Mouse (Mus musculus): ENCODE results near the gene Trpt1. TPM values are rescaled to one million over a fixed set of nuclear protein-coding genes. Genes with fewer than 3 reads are reported as not detected.

Gene Trpt1
- polyA plus RNA-seq, 1 experiment = 19.3 TPM

- H3K4me3 ChIP-seq (ENCODE audit: insufficient read depth, low read depth, low read length) = no peak overlapping the region
- TF ChIP-seq POLR2A (IDR thresholded peaks at IDR 0.05; ENCODE audit: low read depth, low read length) (no peak), CTCF (conservative IDR thresholded peaks at IDR 0.05; ENCODE audit: insufficient read depth, insufficient read length, low read depth, low read length) (no peak)
- H3K4me1 ChIP-seq (ENCODE audit: control insufficient read depth, insufficient read depth, low read length) = no peaks in the 10 kb centered on the region; the same call in 1 of the 2 replicates
- DNase-seq = no peak
- no peak overlapping the region for H3K27ac ChIP-seq (ENCODE audit: insufficient read depth, low read depth, low read length)
- H3K27me3 ChIP-seq (replicated peaks; ENCODE audit: control insufficient read depth, insufficient read depth, low read length) = no peaks in the 10 kb centered on the region
- 81% methylated on average over 5 of the region's 5 CpGs for WGBS
- H3K36me3 ChIP-seq (ENCODE audit: control insufficient read depth, insufficient read depth, low read length) = peaks cover 8% of the 10 kb centered on the region
Measured at GRCm38 (mm10) chr19:7034006-7034405, 38.1 kb downstream of the Trpt1 start.

GRCm38 (mm10) chr19:7039088-7039720 is 43.3 kb downstream of the Trpt1 start:
- WGBS = under 1% methylated on average over 35 of the region's 35 CpGs
- Histone ChIP-seq H3K27ac (ENCODE audit: insufficient read depth, low read depth, low read length) (no peak overlapping the region), H3K4me1 (ENCODE audit: control insufficient read depth, insufficient read depth, low read length) (peaks cover 4% of the 10 kb centered on the region; the same call in 1 of the 2 replicates), H3K4me3 (ENCODE audit: insufficient read depth, low read depth, low read length) (peak overlapping the region; percentile 64), H3K36me3 (ENCODE audit: control insufficient read depth, insufficient read depth, low read length) (no peaks in the 10 kb centered on the region; the same call in 1 of the 2 replicates), H3K27me3 (replicated peaks; ENCODE audit: control insufficient read depth, insufficient read depth, low read length) (no peaks in the 10 kb centered on the region)
- peak; percentile 53 for DNase-seq
- TF ChIP-seq CTCF (conservative IDR thresholded peaks at IDR 0.05; ENCODE audit: insufficient read depth, insufficient read length, low read depth, low read length) (no peak), POLR2A (IDR thresholded peaks at IDR 0.05; ENCODE audit: low read depth, low read length) (no peak)

GRCm38 (mm10) chr19:7039841-7040636 is 44.1 kb downstream of the Trpt1 start, which contains the start of gene Stip1:
TSS of gene Stip1 (minus strand) at chr19:7039967.
- peak within 1 kb of the TSS; percentile 81 for H3K27ac ChIP-seq (ENCODE audit: insufficient read depth, low read depth, low read length)
- H3K4me3 ChIP-seq (ENCODE audit: insufficient read depth, low read depth, low read length) = peak within 1 kb of the TSS; percentile 64
- peak; percentile 100 for DNase-seq
- WGBS = under 1% methylated on average over 49 of the region's 49 CpGs
- H3K27me3 ChIP-seq (replicated peaks; ENCODE audit: control insufficient read depth, insufficient read depth, low read length) = no peaks in the 10 kb centered on the region
- peaks cover 4% of the 10 kb centered on the region; the same call in 1 of the 2 replicates for H3K4me1 ChIP-seq (ENCODE audit: control insufficient read depth, insufficient read depth, low read length)
- no peaks in the 10 kb centered on the region for H3K36me3 ChIP-seq (ENCODE audit: control insufficient read depth, insufficient read depth, low read length)
- TF ChIP-seq CTCF (conservative IDR thresholded peaks at IDR 0.05; ENCODE audit: insufficient read depth, insufficient read length, low read depth, low read length) (peak; percentile 25; the same call in 1 of the 2 replicates), POLR2A (IDR thresholded peaks at IDR 0.05; ENCODE audit: low read depth, low read length) (peak; percentile 90)

DNA sequence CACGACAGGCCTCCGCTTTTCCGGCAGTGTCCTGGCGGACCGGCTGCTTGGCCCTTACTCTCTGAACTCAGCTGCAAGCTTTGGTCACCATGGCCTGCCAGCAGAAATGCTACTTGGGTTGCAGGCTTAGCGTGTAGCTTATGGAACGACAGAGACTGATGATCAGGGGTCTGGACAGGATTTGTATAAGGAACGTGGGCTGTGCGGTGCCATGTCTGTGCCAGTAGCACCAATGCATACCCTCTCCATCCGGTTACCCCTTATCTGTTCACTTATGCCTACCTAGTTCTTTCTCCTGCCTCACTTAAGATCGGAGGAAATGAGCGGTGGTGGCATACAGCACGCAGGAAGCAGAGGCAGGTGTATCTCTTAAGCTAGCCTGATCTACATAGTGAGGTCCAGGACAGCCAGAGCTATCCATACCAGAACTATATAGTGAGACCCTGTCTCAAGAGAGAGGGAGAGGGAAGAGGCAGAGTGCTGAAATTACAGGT is 44.8 kb downstream of the Trpt1 start:
- Histone ChIP-seq H3K36me3 (ENCODE audit: control insufficient read depth, insufficient read depth, low read length) (no peaks in the 10 kb centered on the region), H3K4me3 (ENCODE audit: insufficient read depth, low read depth, low read length) (peak overlapping the region; percentile 55), H3K27ac (ENCODE audit: insufficient read depth, low read depth, low read length) (peak overlapping the region; percentile 81), H3K27me3 (replicated peaks; ENCODE audit: control insufficient read depth, insufficient read depth, low read length) (no peaks in the 10 kb centered on the region), H3K4me1 (ENCODE audit: control insufficient read depth, insufficient read depth, low read length) (peaks cover 4% of the 10 kb centered on the region; the same call in 1 of the 2 replicates)
- no peak for DNase-seq
- 21% methylated on average over 13 of the region's 13 CpGs for WGBS
- TF ChIP-seq POLR2A (IDR thresholded peaks at IDR 0.05; ENCODE audit: low read depth, low read length) (no peak), CTCF (conservative IDR thresholded peaks at IDR 0.05; ENCODE audit: insufficient read depth, insufficient read length, low read depth, low read length) (no peak)

- Histone ChIP-seq H3K36me3 (ENCODE audit: control insufficient read depth, insufficient read depth, low read length) (no peaks in the 10 kb centered on the region), H3K27me3 (replicated peaks; ENCODE audit: control insufficient read depth, insufficient read depth, low read length) (no peaks in the 10 kb centered on the region), H3K27ac (ENCODE audit: insufficient read depth, low read depth, low read length) (no peak overlapping the region), H3K4me1 (ENCODE audit: control insufficient read depth, insufficient read depth, low read length) (peaks cover 4% of the 10 kb centered on the region; the same call in 1 of the 2 replicates), H3K4me3 (ENCODE audit: insufficient read depth, low read depth, low read length) (no peak overlapping the region)
- TF ChIP-seq POLR2A (IDR thresholded peaks at IDR 0.05; ENCODE audit: low read depth, low read length) = no peak
- DNase-seq = no peak
- 82% methylated on average over 2 of the region's 2 CpGs for WGBS
Measured at GRCm38 (mm10) chr19:7041171-7041570, 45.2 kb downstream of the Trpt1 start.

DNA sequence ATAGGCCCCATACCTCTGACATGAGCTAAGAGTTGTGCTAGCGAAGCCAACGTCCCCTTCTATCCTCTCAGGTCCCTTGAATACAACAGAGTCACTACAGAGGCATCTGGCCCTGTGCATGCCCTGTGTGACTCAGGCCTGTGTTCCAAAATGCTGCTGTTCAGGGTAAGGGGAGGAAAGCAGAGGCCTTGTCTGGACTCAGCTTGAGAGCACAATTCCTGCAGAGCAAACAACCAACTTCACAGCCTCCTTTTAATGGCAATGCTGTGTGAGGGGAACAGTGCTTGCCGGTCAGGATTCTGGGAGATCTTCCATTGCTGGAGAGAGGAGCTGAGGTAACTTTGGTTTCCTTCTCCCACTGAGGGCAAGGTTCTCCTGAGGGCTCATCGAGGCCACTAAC is 48.3 kb downstream of the Trpt1 start:
- H3K36me3 ChIP-seq (ENCODE audit: control insufficient read depth, insufficient read depth, low read length) = no peaks in the 10 kb centered on the region
- DNase-seq = no peak
- no peak overlapping the region for H3K27ac ChIP-seq (ENCODE audit: insufficient read depth, low read depth, low read length)
- no peaks in the 10 kb centered on the region for H3K27me3 ChIP-seq (replicated peaks; ENCODE audit: control insufficient read depth, insufficient read depth, low read length)
- H3K4me3 ChIP-seq (ENCODE audit: insufficient read depth, low read depth, low read length) = no peak overlapping the region
- no peak for TF ChIP-seq POLR2A (IDR thresholded peaks at IDR 0.05; ENCODE audit: low read depth, low read length)
- no peak for TF ChIP-seq CTCF (conservative IDR thresholded peaks at IDR 0.05; ENCODE audit: insufficient read depth, insufficient read length, low read depth, low read length)
- 53% methylated on average over 4 of the region's 4 CpGs for WGBS
- peaks cover 4% of the 10 kb centered on the region; the same call in 1 of the 2 replicates for H3K4me1 ChIP-seq (ENCODE audit: control insufficient read depth, insufficient read depth, low read length)

DNA sequence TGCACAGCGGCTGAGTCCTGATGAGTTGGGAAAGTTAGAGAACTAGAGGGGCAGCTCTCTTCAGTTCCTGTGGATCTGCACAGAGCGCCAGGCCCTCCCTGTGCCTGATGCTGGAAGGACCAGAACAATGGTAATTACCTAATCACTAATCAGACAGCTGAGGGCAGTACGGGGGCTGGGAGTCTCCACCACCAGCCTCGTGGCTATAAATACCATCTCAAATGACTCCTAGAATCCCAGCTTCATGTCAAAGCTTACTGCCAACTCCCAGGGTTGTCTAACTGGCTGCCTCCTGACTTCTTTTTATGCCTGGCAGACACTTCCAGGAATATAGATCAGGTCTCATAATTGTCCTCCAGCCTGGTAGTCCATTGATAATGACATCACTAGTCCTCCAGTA is 48.8 kb downstream of the Trpt1 start:
- peaks cover 4% of the 10 kb centered on the region; the same call in 1 of the 2 replicates for H3K4me1 ChIP-seq (ENCODE audit: control insufficient read depth, insufficient read depth, low read length)
- no peak overlapping the region for H3K4me3 ChIP-seq (ENCODE audit: insufficient read depth, low read depth, low read length)
- no peak overlapping the region for H3K27ac ChIP-seq (ENCODE audit: insufficient read depth, low read depth, low read length)
- no peak for TF ChIP-seq CTCF (conservative IDR thresholded peaks at IDR 0.05; ENCODE audit: insufficient read depth, insufficient read length, low read depth, low read length)
- no peak for TF ChIP-seq POLR2A (IDR thresholded peaks at IDR 0.05; ENCODE audit: low read depth, low read length)
- no peaks in the 10 kb centered on the region for H3K36me3 ChIP-seq (ENCODE audit: control insufficient read depth, insufficient read depth, low read length)
- H3K27me3 ChIP-seq (replicated peaks; ENCODE audit: control insufficient read depth, insufficient read depth, low read length) = no peaks in the 10 kb centered on the region
- no peak for DNase-seq
- 46% methylated on average over 4 of the region's 4 CpGs for whole genome bisulfite sequencing

Other genes with a start within 250 kb of the Trpt1 start
- gene Rps6ka4, start 155.5 kb upstream of the Trpt1 start, polyA plus RNA-seq (2012; rRNA removed) = 19.9 and 22.8 TPM in 2 replicates
- 2.1 and 2.2 TPM in 2 replicates for gene Ccdc88b, start 137.9 kb upstream of the Trpt1 start, polyA plus RNA-seq (2012; rRNA removed)
- gene Trmt112, start 86.4 kb upstream of the Trpt1 start, polyA plus RNA-seq (2012; rRNA removed) = 133 and 146 TPM in 2 replicates
- gene Prdx5, start 86.0 kb upstream of the Trpt1 start, polyA plus RNA-seq (2012; rRNA removed) = 1,575 and 2,285 TPM in 2 replicates
- gene Esrra, start 74.3 kb upstream of the Trpt1 start, polyA plus RNA-seq (2012; rRNA removed) = 134 and 155 TPM in 2 replicates
- 0.44 and 0.99 TPM in 2 replicates for gene Catsperz, start 70.8 kb upstream of the Trpt1 start, polyA plus RNA-seq (2012; rRNA removed)
- 0.07 and 0.08 TPM in 2 replicates for gene Kcnk4, start 61.6 kb upstream of the Trpt1 start, polyA plus RNA-seq (2012; rRNA removed)
- gene Bad, start 54.3 kb upstream of the Trpt1 start, polyA plus RNA-seq (2012; rRNA removed) = 75.4 and 83.1 TPM in 2 replicates
- gene Gpr137, start 53.7 kb upstream of the Trpt1 start, polyA plus RNA-seq (2012; rRNA removed) = 78.4 and 91.7 TPM in 2 replicates
- 48.7 and 55.3 TPM in 2 replicates for gene Ppp1r14b, start 21.2 kb upstream of the Trpt1 start, polyA plus RNA-seq (2012; rRNA removed)
- gene Plcb3, start 19.7 kb upstream of the Trpt1 start, polyA plus RNA-seq (2012; rRNA removed) = 40.2 and 53.7 TPM in 2 replicates
- 96.3 and 136 TPM in 2 replicates for gene Fkbp2, start 15.6 kb upstream of the Trpt1 start, polyA plus RNA-seq (2012; rRNA removed)
- 82.9 and 83.0 TPM in 2 replicates for gene Vegfb, start 8.5 kb upstream of the Trpt1 start, polyA plus RNA-seq (2012; rRNA removed)
- 48.8 and 50.1 TPM in 2 replicates for gene Dnajc4, start 3.6 kb upstream of the Trpt1 start, polyA plus RNA-seq (2012; rRNA removed)
- 58.3 and 63.4 TPM in 2 replicates for gene Nudt22, start within 50 bp of the Trpt1 start, polyA plus RNA-seq (2012; rRNA removed)
- gene Fermt3, start 23.3 kb downstream of the Trpt1 start, polyA plus RNA-seq (2012; rRNA removed) = 5.2 and 9.2 TPM in 2 replicates
- 40.6 and 51.4 TPM in 2 replicates for gene Stip1, start 43.8 kb downstream of the Trpt1 start, polyA plus RNA-seq (2012; rRNA removed)
- gene Macrod1, start 60.7 kb downstream of the Trpt1 start, polyA plus RNA-seq (2012; rRNA removed) = 61.7 and 67.2 TPM in 2 replicates
- 23.1 and 25.1 TPM in 2 replicates for gene Flrt1, start 109.6 kb downstream of the Trpt1 start, polyA plus RNA-seq (2012; rRNA removed)
- gene Otub1, start 210.2 kb downstream of the Trpt1 start, polyA plus RNA-seq (2012; rRNA removed) = 122 and 126 TPM in 2 replicates
- 3,607 and 3,750 TPM in 2 replicates for gene Cox8a, start 221.5 kb downstream of the Trpt1 start, polyA plus RNA-seq (2012; rRNA removed)
- gene Naa40, start 245.1 kb downstream of the Trpt1 start, polyA plus RNA-seq (2012; rRNA removed) = 23.7 and 26.2 TPM in 2 replicates